Mouse (Mus musculus): ENCODE results near the gene Ear6. TPM values are rescaled to one million over a fixed set of nuclear protein-coding genes. Genes with fewer than 3 reads are reported as not detected.
"Not testable (repeated sequence)": the region's sequence is repeated elsewhere in the genome, so short reads cannot be mapped to it uniquely, and the experiment has no call there.

Ear6 gene
- total and polyA plus RNA-seq, 2 experiments from 2014 or later: not detected

DNA sequence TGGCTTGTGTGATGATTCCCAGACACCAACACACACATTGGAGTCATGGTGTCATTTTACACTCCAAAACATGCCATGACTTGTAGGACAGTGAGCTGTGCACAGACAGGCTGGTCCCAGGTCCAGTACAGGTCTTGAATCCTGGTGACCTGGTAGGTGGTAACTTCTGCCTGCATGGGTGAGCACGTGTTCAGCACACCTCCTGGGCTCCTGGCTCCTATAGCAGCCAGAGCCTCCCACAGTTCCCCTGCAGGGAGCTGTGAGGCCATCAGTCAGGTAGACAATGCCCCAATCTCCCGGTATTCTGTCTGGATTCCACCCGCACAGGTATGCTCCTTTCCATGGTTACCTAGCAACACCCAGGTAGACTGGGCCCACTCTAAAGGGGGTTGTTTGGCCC, 6.9 kb upstream of the Ear6 start:
- ATAC-seq (no peak), DNase-seq (no peak)
- H3K27me3 ChIP-seq (ENCODE audit: insufficient read depth, low read length): no peaks in the 10 kb centered on the region
- no peak for TF ChIP-seq CTCF (IDR thresholded peaks at IDR 0.05; ENCODE audit: low read depth)
- no peaks in the 10 kb centered on the region for H3K9me3 ChIP-seq (ENCODE audit: low read length)
- WGBS: 65% methylated on average over 3 of the region's 3 CpGs
- H3K4me1 ChIP-seq (ENCODE audit: insufficient read depth): no peaks in the 10 kb centered on the region
- H3K4me2 ChIP-seq (ENCODE audit: low read depth): no peak overlapping the region
- no peak overlapping the region for H3K4me3 ChIP-seq (ENCODE audit: low read depth, low read length)
- H3K9ac ChIP-seq: no peak overlapping the region
- H3K27ac ChIP-seq (ENCODE audit: low read depth, low read length): no peak overlapping the region
- H3K36me3 ChIP-seq (ENCODE audit: insufficient read depth): no peaks in the 10 kb centered on the region

- H3K4me3 ChIP-seq (ENCODE audit: low read depth, low read length); H3K4me2 ChIP-seq (ENCODE audit: low read depth); H3K9ac ChIP-seq; H3K9me3 ChIP-seq (ENCODE audit: low read length); H3K36me3 ChIP-seq (ENCODE audit: insufficient read depth); H3K27ac ChIP-seq (ENCODE audit: low read depth, low read length); H3K4me1 ChIP-seq (ENCODE audit: insufficient read depth); H3K27me3 ChIP-seq (ENCODE audit: insufficient read depth, low read length): not testable (repeated sequence)
- 0 out of 2 replicates have a peak, but pooled peaks have one; percentile 32 for ATAC-seq
- peak; percentile 40; the same call in 1 of the 2 replicates for TF ChIP-seq CTCF (IDR thresholded peaks at IDR 0.05; ENCODE audit: low read depth)
- peak; percentile 3 for DNase-seq
- 36% methylated on average over 3 of the region's 3 CpGs for WGBS
Observed at GRCm38 (mm10) chr14:51851006-51851405, 2.5 kb upstream of the Ear6 start.

- H3K9ac ChIP-seq; H3K9me3 ChIP-seq (ENCODE audit: low read length); H3K4me1 ChIP-seq (ENCODE audit: insufficient read depth); H3K27ac ChIP-seq (ENCODE audit: low read depth, low read length); DNase-seq; H3K27me3 ChIP-seq (ENCODE audit: insufficient read depth, low read length); H3K4me2 ChIP-seq (ENCODE audit: low read depth); H3K4me3 ChIP-seq (ENCODE audit: low read depth, low read length); H3K36me3 ChIP-seq (ENCODE audit: insufficient read depth); ATAC-seq: not testable (repeated sequence)
- WGBS: 83% methylated on average over 7 of the region's 7 CpGs
Observed at GRCm38 (mm10) chr14:51855280-51855679, 1.8 kb downstream of the Ear6 start.

GRCm38 (mm10) chr14:51863603-51864002, 10.1 kb downstream of the Ear6 start:
- H3K36me3 ChIP-seq (ENCODE audit: insufficient read depth); H3K4me3 ChIP-seq (ENCODE audit: low read depth, low read length); H3K27ac ChIP-seq (ENCODE audit: low read depth, low read length); H3K9me3 ChIP-seq (ENCODE audit: low read length); H3K4me2 ChIP-seq (ENCODE audit: low read depth); H3K4me1 ChIP-seq (ENCODE audit: insufficient read depth); H3K9ac ChIP-seq; H3K27me3 ChIP-seq (ENCODE audit: insufficient read depth, low read length): not testable (repeated sequence)
- TF ChIP-seq CTCF (IDR thresholded peaks at IDR 0.05; ENCODE audit: low read depth): peak; percentile 53
- WGBS: 17% methylated on average over 1 of the region's 1 CpGs
- ATAC-seq: 0 out of 2 replicates have a peak, but pooled peaks have one; percentile 56
- peak; percentile 13 for DNase-seq

- Histone ChIP-seq H3K4me1 (ENCODE audit: insufficient read depth) (no peaks in the 10 kb centered on the region), H3K36me3 (ENCODE audit: insufficient read depth) (no peaks in the 10 kb centered on the region), H3K9me3 (ENCODE audit: low read length) (no peaks in the 10 kb centered on the region), H3K4me3 (ENCODE audit: low read depth, low read length) (no peak overlapping the region), H3K27me3 (ENCODE audit: insufficient read depth, low read length) (no peaks in the 10 kb centered on the region), H3K9ac (no peak overlapping the region), H3K27ac (ENCODE audit: low read depth, low read length) (no peak overlapping the region), H3K4me2 (ENCODE audit: low read depth) (no peak overlapping the region)
- TF ChIP-seq CTCF (IDR thresholded peaks at IDR 0.05; ENCODE audit: low read depth): no peak
- DNase-seq (no peak), ATAC-seq (no peak)
- WGBS: 76% methylated on average over 2 of the region's 2 CpGs
Observed at GRCm38 (mm10) chr14:51870756-51871155, 17.3 kb downstream of the Ear6 start.

DNA sequence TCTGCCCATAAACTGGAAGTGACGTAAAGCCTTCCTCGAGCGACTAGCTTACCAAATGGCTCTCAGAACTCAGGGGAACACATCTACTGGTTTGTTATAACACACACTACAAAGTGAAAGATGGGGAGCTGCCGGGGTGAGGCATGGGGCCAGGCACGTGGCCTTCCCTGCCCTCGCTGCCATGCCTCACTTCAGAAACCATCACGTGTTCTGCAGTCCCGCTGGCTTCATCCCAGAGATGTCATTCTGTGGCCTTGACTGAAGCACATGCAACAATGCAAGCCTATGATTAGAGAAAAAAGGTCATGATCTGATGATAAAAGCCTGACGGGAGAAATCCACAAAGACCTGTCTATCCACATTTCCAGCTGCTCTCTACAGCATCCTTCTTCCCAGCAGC, 18.2 kb downstream of the Ear6 start:
- no peak for TF ChIP-seq CTCF (IDR thresholded peaks at IDR 0.05; ENCODE audit: low read depth)
- Histone ChIP-seq H3K27me3 (ENCODE audit: insufficient read depth, low read length) (no peaks in the 10 kb centered on the region), H3K4me2 (ENCODE audit: low read depth) (no peak overlapping the region), H3K36me3 (ENCODE audit: insufficient read depth) (no peaks in the 10 kb centered on the region), H3K9me3 (ENCODE audit: low read length) (no peaks in the 10 kb centered on the region), H3K27ac (ENCODE audit: low read depth, low read length) (no peak overlapping the region), H3K4me1 (ENCODE audit: insufficient read depth) (no peaks in the 10 kb centered on the region), H3K4me3 (ENCODE audit: low read depth, low read length) (no peak overlapping the region), H3K9ac (no peak overlapping the region)
- no peak for DNase-seq
- no peak for ATAC-seq
- 74% methylated on average over 9 of the region's 9 CpGs for WGBS

GRCm38 (mm10) chr14:51877517-51877916, 24.0 kb downstream of the Ear6 start:
- H3K36me3 ChIP-seq (ENCODE audit: insufficient read depth): no peaks in the 10 kb centered on the region
- no peaks in the 10 kb centered on the region for H3K4me1 ChIP-seq (ENCODE audit: insufficient read depth)
- H3K4me2 ChIP-seq (ENCODE audit: low read depth): no peak overlapping the region
- ATAC-seq (no peak), DNase-seq (no peak)
- H3K4me3 ChIP-seq (ENCODE audit: low read depth, low read length): no peak overlapping the region
- H3K27ac ChIP-seq (ENCODE audit: low read depth, low read length): no peak overlapping the region
- WGBS: 72% methylated on average over 3 of the region's 3 CpGs
- H3K9me3 ChIP-seq (ENCODE audit: low read length): no peaks in the 10 kb centered on the region
- H3K27me3 ChIP-seq (ENCODE audit: insufficient read depth, low read length): no peaks in the 10 kb centered on the region
- TF ChIP-seq CTCF (IDR thresholded peaks at IDR 0.05; ENCODE audit: low read depth): no peak
- no peak overlapping the region for H3K9ac ChIP-seq
